Mouse (Mus musculus): Measurements from ENCODE around the gene Cald1.

Cald1 gene

DNA sequence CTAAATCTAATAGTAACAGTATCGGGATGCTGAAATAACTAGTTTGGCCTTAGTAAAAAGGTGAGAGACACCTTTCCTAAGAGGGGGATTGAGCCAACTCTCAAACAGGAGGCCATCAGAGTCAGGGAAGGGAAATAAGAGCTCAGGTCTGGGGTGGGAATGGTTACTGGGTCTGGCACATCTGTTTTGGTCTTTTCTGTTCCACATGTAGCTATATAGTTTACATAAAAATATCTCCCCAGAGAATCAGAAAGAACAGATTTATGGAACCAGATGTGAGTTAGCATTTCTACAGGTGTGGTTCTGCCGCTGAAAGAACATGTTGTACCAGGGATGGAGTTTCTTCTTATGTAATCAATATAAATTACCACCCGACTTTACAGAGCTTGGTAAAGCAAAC is 17.1 kb downstream of the Cald1 start:
- DNase-seq: no peak

DNA sequence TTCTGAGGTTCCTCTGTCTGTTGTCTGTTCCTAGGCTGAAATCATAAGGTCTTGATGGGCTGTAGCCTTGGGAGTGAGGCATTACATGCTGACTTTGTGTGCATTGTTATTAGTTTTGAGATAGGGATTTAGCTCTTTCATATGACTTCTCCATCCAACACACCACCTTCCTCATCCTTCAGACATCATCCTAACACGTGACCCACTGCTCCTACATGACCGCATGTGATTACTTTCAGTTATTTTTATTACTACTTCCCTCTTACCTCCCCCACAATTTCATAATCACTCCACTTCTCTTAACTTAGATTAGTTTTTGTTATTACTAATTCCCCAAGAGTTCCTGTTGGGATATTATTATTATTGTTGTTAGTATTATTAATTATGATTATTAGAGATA is 21.2 kb downstream of the Cald1 start:
- DNase-seq: no peak

DNA sequence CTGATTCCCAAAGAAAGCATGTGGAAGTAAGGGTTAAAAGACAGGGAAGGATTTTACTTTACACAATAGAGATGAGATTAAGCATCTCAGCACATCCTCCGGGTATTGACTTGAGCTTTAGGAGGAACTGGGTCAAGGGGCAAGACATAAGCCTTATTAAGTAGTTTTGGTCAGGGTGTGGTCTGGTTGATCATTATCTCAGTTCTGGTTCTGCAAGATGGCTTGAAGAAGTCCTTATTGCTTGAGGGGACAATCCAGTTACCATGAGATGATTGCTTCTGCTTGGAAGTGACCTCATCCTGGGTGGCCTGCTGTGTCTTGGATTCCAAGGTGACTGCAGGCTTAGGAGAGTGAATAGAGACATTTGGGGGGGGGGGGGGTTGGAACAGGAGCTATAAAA is 21.9 kb downstream of the Cald1 start:
- no peak for DNase-seq

DNA sequence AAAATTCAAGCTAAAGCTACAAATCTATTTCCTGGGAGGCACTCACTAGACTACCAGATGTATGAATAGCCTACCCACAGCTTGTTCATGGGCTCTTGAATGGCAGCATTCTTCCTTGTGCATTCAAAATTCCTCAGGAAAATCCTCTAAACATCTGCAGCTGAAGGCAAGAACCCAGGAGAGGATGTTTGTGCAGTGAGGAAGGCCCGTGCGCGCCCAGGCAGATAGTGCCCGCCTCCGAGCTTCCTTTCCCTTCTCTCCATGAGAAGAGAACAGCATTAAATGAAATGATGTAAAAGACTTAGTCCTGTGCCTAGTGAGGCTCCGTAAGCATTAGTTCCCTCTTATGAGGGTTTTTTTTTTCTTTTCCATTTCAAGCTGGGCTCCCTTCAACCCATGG is 24.6 kb downstream of the Cald1 start:
- DNase-seq: no peak

DNA sequence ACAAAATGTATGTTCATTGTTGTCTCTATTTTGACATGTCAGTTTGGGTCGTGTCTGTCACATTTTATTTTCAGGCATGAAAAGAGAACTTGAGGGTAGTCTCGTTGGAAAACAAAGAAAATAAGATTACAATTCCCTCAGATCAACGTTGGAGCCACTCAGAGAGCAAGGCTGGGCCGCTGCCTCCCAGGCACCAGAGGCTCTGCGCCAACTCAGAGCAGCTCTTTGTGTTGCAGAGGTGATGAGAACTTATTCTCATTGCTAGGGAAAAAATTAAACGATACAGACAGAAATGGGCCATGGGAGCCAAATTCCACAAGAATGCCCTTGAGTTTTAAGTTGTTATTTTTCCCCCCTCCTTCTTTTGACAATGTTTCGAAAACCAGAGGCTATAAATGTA is 25.0 kb downstream of the Cald1 start:
- no peak for DNase-seq

DNA sequence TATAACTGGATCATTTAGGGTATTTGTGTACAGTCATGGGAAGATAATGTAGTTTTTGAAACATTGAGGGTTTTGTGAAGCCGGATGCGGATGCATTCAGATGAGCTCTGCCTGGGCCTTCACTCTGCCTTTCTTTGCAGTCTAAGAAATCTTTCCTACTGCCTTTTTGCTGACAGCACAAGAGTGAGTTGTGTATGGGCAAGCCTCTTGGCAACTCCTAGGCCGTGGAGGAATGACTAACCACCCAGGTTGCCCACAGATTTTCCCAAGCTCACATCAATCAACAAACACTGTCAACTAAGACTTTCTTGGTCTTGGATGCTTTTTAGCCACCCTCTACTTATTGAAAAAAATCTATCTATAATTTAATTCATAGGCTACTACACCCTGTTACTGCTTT is 26.2 kb downstream of the Cald1 start:
- DNase-seq: no peak

DNA sequence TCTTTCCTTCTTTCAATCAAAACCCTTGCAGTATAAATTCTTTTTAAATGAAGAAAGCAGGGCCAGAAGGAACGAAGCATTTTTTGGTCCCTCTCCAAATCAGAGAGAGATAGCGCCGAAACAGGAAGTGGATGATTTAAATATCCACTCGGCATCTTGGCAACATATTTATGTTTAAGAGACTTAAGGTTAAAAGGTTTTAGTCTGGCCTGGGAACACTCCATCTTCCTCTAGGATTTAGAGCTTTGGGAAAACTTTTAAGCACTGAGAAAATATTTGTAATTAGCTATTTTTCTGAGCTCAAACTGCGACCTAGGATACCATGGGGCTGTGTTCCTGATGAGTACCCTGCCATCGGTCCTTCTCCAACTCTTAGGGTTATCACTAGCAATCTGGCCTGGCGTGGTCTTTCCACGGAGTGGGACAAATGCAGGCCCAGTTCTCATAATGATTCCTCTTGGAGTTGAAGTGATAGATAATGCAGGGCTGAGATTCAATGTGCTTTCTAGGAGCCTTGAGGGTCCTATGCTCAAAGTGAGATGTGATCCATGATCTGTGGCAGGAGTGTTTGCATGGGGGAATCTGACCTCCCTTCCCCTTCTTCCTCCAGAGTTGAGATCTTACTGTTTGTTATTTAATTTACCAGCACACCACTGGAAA is 28.4 kb downstream of the Cald1 start:
- DNase-seq: no peak

DNA sequence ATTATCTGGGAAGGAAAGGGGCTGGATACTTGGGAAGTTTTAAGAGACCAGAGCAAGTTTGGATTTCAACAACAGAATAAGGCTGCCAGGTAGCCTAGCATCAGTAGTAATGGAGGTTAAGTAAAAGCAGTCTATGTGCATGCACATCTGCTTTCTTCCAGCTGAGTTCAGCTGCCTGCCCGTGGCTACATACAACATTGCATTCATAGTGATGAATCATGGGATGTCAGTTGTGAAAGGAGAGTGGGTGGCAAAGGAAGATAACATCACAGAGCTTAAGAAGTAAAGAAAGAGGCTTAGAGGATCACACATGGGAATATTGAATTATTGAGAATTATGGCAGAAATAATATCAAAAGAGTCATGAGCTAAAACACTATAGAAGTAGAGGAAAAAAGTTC is 29.8 kb downstream of the Cald1 start:
- DNase-seq: no peak

DNA sequence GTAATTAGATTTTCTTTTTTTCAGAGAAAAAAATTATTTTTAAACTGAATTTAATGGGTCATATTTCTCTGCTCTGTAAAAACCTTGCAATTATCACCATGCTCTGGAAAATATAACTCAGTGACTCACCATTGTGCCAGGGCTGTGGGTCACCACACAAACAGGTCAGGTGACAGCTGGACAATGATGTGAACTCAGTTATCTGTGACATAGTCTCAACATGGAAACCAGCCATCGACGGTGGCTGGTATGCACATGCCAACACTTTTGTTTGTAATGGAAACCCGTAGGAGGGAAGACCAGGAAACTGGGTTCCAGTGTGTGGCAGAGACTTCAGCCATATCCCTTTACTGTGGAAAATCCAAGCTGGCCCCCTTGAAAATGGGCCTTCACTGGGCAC is 35.5 kb downstream of the Cald1 start:
- no peak for DNase-seq

DNA sequence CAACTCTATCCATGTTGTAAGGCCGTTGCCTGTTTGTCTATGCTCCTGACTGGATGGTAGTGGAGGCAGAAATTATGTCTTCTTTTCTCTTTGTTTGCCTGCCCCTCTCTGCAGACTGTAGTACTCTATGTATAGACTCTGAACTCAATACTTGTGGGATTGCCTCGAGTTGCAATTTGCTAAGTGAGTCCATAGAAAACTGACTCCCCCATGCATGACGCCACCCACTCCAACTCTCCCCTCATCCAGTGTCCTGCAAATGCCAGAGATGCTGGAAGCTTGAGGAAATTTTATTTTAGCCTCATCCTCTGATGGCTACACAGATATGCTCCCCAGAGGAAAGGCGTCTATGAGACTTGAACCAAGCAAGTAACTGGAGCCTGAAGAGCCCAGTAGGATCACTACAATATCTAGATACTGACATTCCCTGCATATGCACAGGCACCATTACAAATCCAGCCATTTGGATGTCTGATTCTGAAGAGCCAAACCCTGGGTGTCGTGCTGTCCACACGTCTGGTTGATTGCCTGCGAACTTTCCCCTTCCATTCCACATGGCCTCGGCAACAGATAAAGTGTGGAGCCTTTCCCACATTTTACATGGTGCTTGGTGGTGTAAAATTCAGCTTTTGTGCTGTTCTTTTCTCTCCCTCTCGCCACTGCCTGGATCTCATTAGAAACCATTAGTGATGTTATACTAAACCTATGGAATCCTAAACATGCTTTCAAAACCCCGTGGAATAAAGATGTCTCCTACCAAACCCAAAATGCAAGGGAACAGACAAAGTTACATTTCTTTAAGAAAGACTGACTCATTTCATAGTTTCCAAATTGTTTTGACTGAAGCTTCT is 39.5 kb downstream of the Cald1 start:
- no peak for DNase-seq

DNA sequence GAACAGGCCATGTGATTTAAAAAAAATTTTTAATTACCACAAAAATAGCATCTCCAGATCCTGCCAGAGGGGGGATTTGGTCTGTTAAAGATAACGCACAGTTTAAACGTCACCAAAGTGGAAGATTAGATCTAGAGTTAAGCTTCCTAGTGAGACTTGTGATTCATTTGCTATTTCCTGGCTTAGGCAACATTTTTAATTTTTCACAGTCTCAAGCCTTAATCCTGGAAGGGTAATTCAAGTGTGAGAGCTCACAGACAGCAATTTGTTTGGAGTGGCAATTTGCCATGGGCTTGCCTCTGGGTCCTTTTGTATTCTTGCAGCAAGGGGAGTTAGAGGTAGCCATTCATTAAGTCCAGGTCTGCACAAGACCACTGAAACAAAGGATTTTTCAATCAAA is 40.4 kb downstream of the Cald1 start:
- no peak for DNase-seq

DNA sequence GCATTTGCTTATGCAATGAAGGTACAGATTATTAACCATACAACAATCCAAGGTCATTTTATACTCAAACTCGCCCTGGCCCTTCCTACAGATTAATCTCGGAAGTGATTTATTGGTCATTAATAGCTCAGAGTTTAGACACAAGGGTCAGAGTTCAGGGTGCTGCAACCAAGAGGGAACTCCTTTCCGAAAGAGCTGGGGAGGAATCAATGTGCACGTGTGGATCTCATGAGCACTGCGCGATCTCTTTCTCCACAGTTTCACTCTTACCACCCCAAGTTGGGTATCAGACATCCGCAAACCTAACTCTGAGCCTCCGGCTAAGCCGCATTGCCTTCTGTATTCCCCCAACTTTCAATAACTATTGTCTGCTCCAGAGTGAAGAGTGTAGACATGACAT is 41.9 kb downstream of the Cald1 start:
- no peak for DNase-seq

DNA sequence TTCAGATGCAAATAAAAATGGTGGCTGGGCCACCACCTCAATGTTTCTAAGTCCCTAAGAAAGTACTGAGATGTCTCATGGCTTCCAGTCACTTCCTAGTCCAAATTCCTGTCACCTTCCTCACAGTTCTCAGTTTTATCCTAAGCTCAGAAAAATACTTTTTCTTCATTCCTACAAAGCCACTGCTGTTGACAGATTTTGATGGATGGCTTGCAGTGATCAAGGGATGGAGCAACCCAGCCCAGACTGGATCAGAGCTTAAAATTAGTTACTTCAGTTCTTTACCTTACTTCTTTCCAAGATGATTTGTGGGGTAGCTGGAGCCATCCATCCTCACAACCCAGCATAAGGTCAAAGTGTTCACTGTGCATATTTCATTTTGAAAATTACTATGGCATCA is 42.8 kb downstream of the Cald1 start:
- no peak for DNase-seq

DNA sequence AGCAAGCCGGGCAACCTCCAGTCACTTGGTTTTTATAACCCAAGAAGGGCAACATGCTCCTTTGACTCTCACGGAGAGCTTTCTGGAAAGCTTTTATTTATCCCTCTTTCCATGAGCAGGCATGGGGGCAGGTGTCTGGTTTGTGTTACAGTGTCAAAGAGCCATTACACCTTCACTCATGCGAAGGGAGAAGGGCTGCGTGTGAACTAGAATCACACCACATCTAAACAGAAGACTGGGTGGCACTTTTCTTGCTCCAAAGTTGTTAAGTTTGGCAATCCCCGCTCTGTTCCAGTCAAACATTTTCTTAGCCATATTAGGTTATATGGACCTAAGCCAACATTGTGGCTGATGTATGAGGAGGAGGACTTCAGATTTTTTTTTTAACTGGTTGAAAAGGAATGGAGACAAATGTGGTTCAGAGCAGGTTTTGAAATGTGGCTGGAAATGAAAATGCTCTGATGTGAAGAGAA is 43.8 kb downstream of the Cald1 start:
- DNase-seq: no peak

DNA sequence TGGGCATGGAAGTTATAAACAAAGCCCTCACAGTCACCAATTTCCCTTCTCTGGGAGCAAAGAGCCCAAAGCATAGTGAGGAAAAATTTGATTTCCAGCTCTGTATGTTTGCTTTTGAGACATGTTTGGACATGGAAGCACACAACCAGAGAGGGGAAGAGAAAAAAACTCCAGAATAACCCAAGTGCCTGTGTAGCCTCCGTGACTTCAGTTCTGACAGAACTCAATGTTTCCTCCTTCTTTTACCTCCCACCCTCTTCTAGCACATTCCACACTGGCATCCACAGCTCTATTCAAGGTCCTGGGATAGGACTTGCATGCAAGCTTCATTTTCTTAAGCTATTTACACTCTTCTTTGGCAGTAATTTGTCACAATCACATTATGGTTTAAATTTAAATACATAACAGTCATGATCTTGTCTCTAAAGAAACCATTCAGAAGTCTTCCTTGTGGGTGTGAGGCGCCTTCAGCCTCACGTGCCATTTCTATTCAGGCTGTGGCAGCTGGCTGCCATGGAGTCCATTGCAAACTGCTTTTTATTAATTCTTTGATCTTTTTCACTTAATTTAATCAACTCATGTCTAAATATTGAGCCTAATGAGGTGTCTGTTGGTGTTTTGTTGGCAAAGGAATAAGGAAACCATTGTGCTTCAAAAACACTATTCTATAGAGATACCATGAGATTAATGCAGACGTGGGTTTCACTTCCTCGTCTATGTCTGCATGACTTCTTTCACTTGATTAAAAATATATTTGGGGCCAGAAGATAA is 49.9 kb downstream of the Cald1 start:
- no peak for DNase-seq

DNA sequence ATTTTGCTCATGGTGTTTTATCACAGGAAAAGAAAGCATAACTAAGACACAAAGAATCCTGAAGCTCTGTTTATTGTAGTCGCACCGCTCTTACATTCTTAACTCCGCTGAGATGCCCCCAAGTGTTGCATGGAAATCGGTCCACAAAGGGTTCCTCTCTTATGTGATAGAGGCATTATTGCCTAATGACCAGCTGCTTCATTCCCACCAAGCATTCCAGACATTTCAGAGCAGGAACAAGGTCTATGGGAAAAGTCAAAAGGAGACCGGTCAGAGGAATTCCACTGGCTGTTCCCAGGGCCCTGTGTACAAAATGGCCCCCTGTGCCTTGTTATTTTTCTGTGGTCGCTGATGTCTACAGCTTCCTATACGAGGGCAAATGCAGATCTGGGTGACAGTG is 53.0 kb downstream of the Cald1 start:
- DNase-seq: no peak

DNA sequence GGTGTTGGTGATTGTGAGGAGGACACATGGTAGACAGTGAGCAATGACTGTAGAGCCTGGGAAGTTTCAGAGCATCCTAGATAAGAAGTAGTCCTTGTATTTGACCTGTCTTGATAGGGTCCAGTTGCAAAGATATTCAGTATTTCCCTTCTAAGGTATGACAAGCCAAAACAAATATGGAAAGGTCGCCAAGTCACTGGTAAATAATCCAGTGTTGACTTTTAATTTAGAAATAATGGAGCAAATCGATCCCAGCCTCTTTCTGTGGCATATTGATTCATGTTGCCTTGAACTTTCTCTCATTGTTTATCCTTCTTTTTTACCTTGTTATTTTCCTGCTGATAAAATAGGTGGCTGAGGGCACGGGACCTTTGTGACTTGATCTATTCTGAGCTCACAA is 57.4 kb downstream of the Cald1 start:
- no peak for DNase-seq

DNA sequence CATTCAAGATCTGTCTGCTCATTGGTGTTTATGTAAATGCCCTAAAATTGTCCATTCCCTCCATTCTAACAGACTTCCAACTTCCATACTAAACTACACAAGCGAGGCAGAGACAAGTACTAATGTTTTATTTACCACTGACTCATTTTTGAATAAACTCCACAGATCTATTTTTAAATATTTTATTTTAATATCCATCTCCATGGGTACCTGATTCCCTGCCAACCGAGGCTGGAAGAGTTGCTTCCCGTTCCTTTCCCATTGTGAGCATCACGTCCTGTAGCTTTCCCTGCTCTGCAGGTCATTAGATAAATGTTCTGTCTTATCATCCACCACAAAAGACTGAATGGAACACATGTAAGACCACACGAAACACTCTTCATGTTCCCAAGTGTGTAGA is 60.5 kb downstream of the Cald1 start:
- no peak for DNase-seq

DNA sequence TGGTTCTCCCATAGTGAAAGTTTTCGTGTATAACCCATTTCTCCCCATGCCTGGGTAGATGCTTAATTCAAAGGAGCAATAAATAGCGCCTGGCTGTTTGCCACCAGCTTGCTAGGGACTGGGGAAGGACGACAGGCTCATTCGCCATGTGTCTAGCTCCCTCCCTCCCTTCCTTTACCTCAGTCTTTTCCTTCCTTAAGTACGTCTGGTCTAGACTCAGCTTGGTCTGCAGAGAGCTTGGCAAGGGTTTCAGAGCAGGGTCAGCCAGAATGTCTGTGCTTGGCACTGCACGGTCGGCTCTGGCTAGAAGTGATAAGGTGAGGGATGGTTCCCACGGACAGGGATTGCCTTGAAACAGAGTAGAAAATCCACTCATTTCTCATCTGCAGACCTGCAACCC is 62.4 kb downstream of the Cald1 start:
- no peak for DNase-seq

DNA sequence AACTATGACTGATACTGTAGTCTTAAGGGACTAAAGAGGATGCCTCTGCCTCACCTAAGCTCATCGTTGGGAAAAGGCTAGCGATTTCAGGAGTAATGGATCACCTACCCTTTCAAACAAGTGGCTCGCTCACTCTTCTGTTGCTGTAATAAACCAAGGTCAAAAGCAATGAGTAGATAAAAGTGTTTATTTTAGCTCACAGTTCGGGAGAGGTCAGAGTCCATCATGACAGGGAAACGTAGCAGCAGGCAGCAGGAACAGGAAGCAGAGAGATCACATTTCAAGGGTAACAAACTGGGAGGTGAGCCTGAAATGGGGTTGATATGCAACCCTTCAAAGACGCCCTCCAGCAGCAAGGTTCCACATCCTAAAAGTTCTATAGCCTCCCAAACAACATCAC is 64.3 kb downstream of the Cald1 start:
- no peak for DNase-seq

DNA sequence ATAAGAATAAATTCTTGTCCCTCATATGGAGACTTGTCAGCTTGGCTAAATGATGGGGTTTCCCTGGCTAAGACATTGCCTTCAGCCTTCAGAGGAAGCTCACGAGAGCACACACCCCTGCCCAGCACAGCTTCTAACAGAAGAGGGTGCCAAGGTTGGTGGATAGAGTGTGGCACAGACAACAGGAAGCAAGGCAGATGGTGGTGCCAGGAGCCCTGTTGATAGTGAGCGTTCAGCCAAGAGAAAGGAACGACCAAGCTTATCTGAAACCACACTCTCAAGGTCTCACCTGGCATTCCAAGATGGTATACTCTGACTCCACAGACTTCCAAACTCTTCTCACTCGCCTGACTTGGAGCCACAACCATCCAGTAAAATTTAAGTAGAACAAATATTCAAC is 66.0 kb downstream of the Cald1 start:
- no peak for DNase-seq

DNA sequence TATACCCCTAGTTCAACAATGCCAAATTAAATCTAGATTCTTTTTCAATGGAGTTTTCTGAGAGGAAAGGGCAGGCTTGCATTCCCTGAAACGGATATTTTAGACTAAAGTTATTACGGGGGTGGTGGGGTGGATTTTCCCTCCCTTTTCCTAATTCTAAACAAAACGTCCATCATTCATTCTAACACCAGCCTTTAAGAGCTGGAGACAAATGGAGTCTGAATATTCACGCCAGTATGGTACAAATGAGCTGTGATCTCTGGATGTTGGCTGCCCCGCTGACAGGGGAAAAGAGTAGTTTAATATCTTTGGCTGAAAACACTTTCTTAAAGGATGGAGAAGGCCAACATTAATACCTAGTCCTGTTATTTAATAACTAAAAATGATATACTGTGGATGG is 66.4 kb downstream of the Cald1 start:
- DNase-seq: no peak

DNA sequence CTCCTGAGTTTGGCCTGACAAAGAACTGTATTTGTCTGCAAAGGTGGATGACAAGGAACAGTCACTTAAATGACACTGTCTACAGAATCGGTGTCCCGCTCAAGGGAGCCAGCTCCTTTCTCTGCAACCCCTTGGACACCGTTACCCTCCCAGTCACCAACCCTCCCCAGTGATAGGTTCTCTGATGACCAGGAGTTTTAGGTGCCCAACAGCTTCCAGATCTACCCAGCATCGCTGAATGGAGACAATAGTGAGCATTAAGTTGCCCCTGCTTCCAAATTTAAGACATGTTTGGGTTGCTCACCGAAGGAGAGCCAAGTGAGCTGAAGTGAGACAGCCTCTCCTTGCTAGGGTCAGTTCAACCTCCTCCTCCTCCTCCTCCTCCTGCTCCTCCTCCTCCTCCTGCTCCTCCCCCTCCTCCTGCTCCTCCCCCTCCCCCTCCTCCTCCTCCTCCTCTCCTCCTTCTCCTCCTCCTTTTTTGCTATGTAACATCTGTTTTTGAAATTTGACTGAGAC is 70.5 kb downstream of the Cald1 start:
- DNase-seq: no peak

DNA sequence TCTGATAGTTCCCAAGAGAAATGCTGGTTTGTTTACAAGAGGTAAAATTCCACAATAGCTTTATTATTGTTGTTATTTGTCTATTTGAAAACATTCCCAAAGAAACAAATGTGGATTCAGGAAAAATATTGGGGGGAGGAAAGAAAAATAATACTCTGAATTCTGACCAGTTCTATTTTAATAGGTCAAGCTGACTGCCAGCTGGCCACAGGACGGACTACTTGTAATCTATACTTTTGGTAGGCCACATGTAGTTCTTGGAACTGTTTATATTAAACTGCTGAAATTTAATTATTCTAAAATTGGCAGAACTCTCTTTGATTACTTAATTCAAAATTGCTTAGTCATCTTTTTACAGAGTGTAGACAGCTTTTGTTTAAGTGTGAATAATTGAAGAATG is 73.1 kb downstream of the Cald1 start:
- no peak for DNase-seq
